Mouse (Mus musculus): Measurements from ENCODE around the gene Spata4. TPM values are rescaled to one million over a fixed set of nuclear protein-coding genes. Genes with fewer than 3 reads are reported as not detected.
"Not testable (repeated sequence)": the region's sequence is repeated elsewhere in the genome, so short reads cannot be mapped to it uniquely, and the experiment has no call there.

Gene Spata4
- polyA plus RNA-seq, 1 experiment, result not detected

DNA sequence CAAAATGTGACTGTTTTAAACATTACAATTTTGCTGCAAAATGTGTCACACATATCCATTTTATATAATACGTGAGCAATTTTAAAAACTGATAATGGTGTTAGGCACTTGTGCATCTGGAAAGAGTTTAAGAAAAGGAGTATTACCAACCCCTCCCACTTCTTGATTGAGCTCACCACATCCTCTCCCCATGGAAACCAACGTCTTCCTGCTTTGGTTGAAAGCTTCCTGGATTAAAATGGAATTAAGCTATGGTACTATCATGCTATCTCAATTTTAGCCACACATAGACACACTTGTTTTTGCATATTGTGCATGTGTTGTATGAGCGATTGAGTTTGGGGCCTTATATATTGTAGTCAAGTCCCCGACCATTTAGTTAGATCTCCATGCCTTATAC lies 2.9 kb downstream of the Spata4 start:
- Histone ChIP-seq H3K4me2 (ENCODE audit: low read depth) (no peak overlapping the region), H3K79me2 (ENCODE audit: control insufficient read depth, insufficient read depth) (no peaks in the 10 kb centered on the region), H3K4me3 (no peak overlapping the region), H3ac (ENCODE audit: control insufficient read depth, insufficient read length) (no peak overlapping the region), H3K27me3 (ENCODE audit: control insufficient read depth, insufficient read depth, insufficient read length) (no peaks in the 10 kb centered on the region), H3K36me3 (ENCODE audit: control insufficient read depth, insufficient read depth) (no peaks in the 10 kb centered on the region)
- TF ChIP-seq CEBPB (IDR thresholded peaks at IDR 0.05; ENCODE audit: insufficient read depth, poor library complexity, severe bottlenecking) (no peak), REST (IDR thresholded peaks at IDR 0.05; ENCODE audit: insufficient read depth, insufficient read length) (no peak), USF1 (IDR thresholded peaks at IDR 0.05; ENCODE audit: low read depth) (no peak), POLR2A (IDR thresholded peaks at IDR 0.05; ENCODE audit: insufficient read length, low read depth) (no peak), TCF3 (IDR thresholded peaks at IDR 0.05; ENCODE audit: insufficient read length, low read depth) (no peak), POLR2AphosphoS2 (IDR thresholded peaks at IDR 0.05; ENCODE audit: insufficient read length, low read depth) (no peak), MYOG (IDR thresholded peaks at IDR 0.05; ENCODE audit: control insufficient read depth in 1 of 3, insufficient read depth in 1 of 3, insufficient read length in 2 of 3, low read depth in 2 of 3) (no peak), SRF (IDR thresholded peaks at IDR 0.05; ENCODE audit: control insufficient read depth, insufficient read length, low read depth) (no peak), MAX (IDR thresholded peaks at IDR 0.05; ENCODE audit: low read depth) (no peak), MYOD1 (IDR thresholded peaks at IDR 0.05; ENCODE audit: control insufficient read depth in 1 of 3, insufficient read length in 2 of 3, low read depth in 2 of 3) (no peak), E2F4 (IDR thresholded peaks at IDR 0.05; ENCODE audit: insufficient read depth) (no peak), TCF12 (IDR thresholded peaks at IDR 0.05; ENCODE audit: insufficient read depth, poor library complexity, severe bottlenecking) (no peak)

GRCm38 (mm10) chr8:54609336-54609735 lies 8.8 kb downstream of the Spata4 start:
- H3K27me3 ChIP-seq (ENCODE audit: control insufficient read depth, insufficient read depth, insufficient read length), result no peaks in the 10 kb centered on the region
- no peaks in the 10 kb centered on the region for H3K36me3 ChIP-seq (ENCODE audit: control insufficient read depth, insufficient read depth)
- TF ChIP-seq USF1 (IDR thresholded peaks at IDR 0.05; ENCODE audit: low read depth), result no peak
- TF ChIP-seq REST (IDR thresholded peaks at IDR 0.05; ENCODE audit: insufficient read depth, insufficient read length), result no peak
- TF ChIP-seq TCF3 (IDR thresholded peaks at IDR 0.05; ENCODE audit: insufficient read length, low read depth), result peak; percentile 19
- TF ChIP-seq CEBPB (IDR thresholded peaks at IDR 0.05; ENCODE audit: insufficient read depth, poor library complexity, severe bottlenecking), result peak; percentile 93
- no peak for TF ChIP-seq SRF (IDR thresholded peaks at IDR 0.05; ENCODE audit: control insufficient read depth, insufficient read length, low read depth)
- TF ChIP-seq TCF12 (IDR thresholded peaks at IDR 0.05; ENCODE audit: insufficient read depth, poor library complexity, severe bottlenecking), result peak; percentile 85
- peak; percentile 71 to 87 (median 84) for TF ChIP-seq MYOD1 (IDR thresholded peaks at IDR 0.05; ENCODE audit: control insufficient read depth in 1 of 3, insufficient read length in 2 of 3, low read depth in 2 of 3)
- TF ChIP-seq E2F4 (IDR thresholded peaks at IDR 0.05; ENCODE audit: insufficient read depth), result no peak
- TF ChIP-seq POLR2A (IDR thresholded peaks at IDR 0.05; ENCODE audit: insufficient read length, low read depth), result no peak
- TF ChIP-seq MAX (IDR thresholded peaks at IDR 0.05; ENCODE audit: low read depth), result no peak
- peak in 1 of 3 experiments; percentile 79 for TF ChIP-seq MYOG (IDR thresholded peaks at IDR 0.05; ENCODE audit: control insufficient read depth in 1 of 3, insufficient read depth in 1 of 3, insufficient read length in 2 of 3, low read depth in 2 of 3)
- no peak for TF ChIP-seq POLR2AphosphoS2 (IDR thresholded peaks at IDR 0.05; ENCODE audit: insufficient read length, low read depth)
- H3K79me2 ChIP-seq (ENCODE audit: control insufficient read depth, insufficient read depth), result no peaks in the 10 kb centered on the region
- H3K4me2 ChIP-seq (ENCODE audit: low read depth), result peak overlapping the region; percentile 74
- H3K4me3 ChIP-seq, result no peak overlapping the region
- H3ac ChIP-seq (ENCODE audit: control insufficient read depth, insufficient read length), result no peak overlapping the region

GRCm38 (mm10) chr8:54610238-54610637 lies 9.7 kb downstream of the Spata4 start:
- Histone ChIP-seq H3K36me3 (ENCODE audit: control insufficient read depth, insufficient read depth) (no peaks in the 10 kb centered on the region), H3K79me2 (ENCODE audit: control insufficient read depth, insufficient read depth) (no peaks in the 10 kb centered on the region), H3K27me3 (ENCODE audit: control insufficient read depth, insufficient read depth, insufficient read length) (no peaks in the 10 kb centered on the region), H3ac (ENCODE audit: control insufficient read depth, insufficient read length) (no peak overlapping the region), H3K4me2 (ENCODE audit: low read depth) (peak overlapping the region; percentile 74), H3K4me3 (no peak overlapping the region)
- 0 out of 2 replicates have a peak, but pooled peaks have one; percentile 17 for TF ChIP-seq CEBPB (IDR thresholded peaks at IDR 0.05; ENCODE audit: insufficient read depth, poor library complexity, severe bottlenecking)
- TF ChIP-seq USF1 (IDR thresholded peaks at IDR 0.05; ENCODE audit: low read depth), result no peak
- TF ChIP-seq TCF12 (IDR thresholded peaks at IDR 0.05; ENCODE audit: insufficient read depth, poor library complexity, severe bottlenecking), result peak; percentile 49
- TF ChIP-seq MYOD1 (IDR thresholded peaks at IDR 0.05; ENCODE audit: control insufficient read depth in 1 of 3, insufficient read length in 2 of 3, low read depth in 2 of 3), result peak in 2 of 3 experiments; percentile 3 to 6
- peak in 2 of 3 experiments; percentile 5 to 41 for TF ChIP-seq MYOG (IDR thresholded peaks at IDR 0.05; ENCODE audit: control insufficient read depth in 1 of 3, insufficient read depth in 1 of 3, insufficient read length in 2 of 3, low read depth in 2 of 3)

GRCm38 (mm10) chr8:54616710-54617109 lies 16.1 kb downstream of the Spata4 start:
- not testable (repeated sequence) for H3K4me2 ChIP-seq (ENCODE audit: low read depth); H3K36me3 ChIP-seq (ENCODE audit: control insufficient read depth, insufficient read depth); H3ac ChIP-seq (ENCODE audit: control insufficient read depth, insufficient read length); H3K27me3 ChIP-seq (ENCODE audit: control insufficient read depth, insufficient read depth, insufficient read length); H3K79me2 ChIP-seq (ENCODE audit: control insufficient read depth, insufficient read depth); H3K4me3 ChIP-seq

DNA sequence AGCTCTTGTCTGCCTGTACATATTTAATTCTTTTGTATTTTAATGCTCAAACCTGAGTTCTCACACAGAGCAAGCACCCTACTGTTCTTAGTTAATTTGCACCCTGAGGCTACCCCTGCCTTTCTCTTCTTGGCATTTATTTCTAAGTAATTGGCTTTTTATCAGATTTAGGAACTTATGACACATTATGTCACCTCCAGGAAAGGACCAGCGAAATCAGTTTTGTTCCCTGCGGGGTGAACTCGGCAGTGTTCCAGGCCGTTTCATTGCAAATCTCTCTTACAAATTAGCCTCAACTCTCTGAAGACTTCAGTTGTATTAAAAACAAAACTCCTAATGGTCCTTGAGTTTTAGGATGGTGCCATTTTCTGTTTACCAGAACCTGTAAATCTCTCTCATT lies 38.1 kb downstream of the Spata4 start:
- Histone ChIP-seq H3ac (ENCODE audit: control insufficient read depth, insufficient read length) (no peak overlapping the region), H3K79me2 (ENCODE audit: control insufficient read depth, insufficient read depth) (no peaks in the 10 kb centered on the region), H3K27me3 (ENCODE audit: control insufficient read depth, insufficient read depth, insufficient read length) (no peaks in the 10 kb centered on the region), H3K36me3 (ENCODE audit: control insufficient read depth, insufficient read depth) (no peaks in the 10 kb centered on the region), H3K4me2 (ENCODE audit: low read depth) (no peak overlapping the region), H3K4me3 (no peak overlapping the region)
- TF ChIP-seq SRF (IDR thresholded peaks at IDR 0.05; ENCODE audit: control insufficient read depth, insufficient read length, low read depth) (no peak), USF1 (IDR thresholded peaks at IDR 0.05; ENCODE audit: low read depth) (no peak), E2F4 (IDR thresholded peaks at IDR 0.05; ENCODE audit: insufficient read depth) (no peak), TCF3 (IDR thresholded peaks at IDR 0.05; ENCODE audit: insufficient read length, low read depth) (no peak), POLR2A (IDR thresholded peaks at IDR 0.05; ENCODE audit: insufficient read length, low read depth) (no peak), CEBPB (IDR thresholded peaks at IDR 0.05; ENCODE audit: insufficient read depth, poor library complexity, severe bottlenecking) (no peak), POLR2AphosphoS2 (IDR thresholded peaks at IDR 0.05; ENCODE audit: insufficient read length, low read depth) (no peak), MYOG (IDR thresholded peaks at IDR 0.05; ENCODE audit: control insufficient read depth in 1 of 3, insufficient read depth in 1 of 3, insufficient read length in 2 of 3, low read depth in 2 of 3) (no peak), REST (IDR thresholded peaks at IDR 0.05; ENCODE audit: insufficient read depth, insufficient read length) (no peak), MAX (IDR thresholded peaks at IDR 0.05; ENCODE audit: low read depth) (no peak), TCF12 (IDR thresholded peaks at IDR 0.05; ENCODE audit: insufficient read depth, poor library complexity, severe bottlenecking) (no peak), MYOD1 (IDR thresholded peaks at IDR 0.05; ENCODE audit: control insufficient read depth in 1 of 3, insufficient read length in 2 of 3, low read depth in 2 of 3) (no peak)

Other genes with a start within 250 kb of the Spata4 start
- gene Asb5, start 71.2 kb upstream of the Spata4 start, polyA plus RNA-seq (2012; fragmentation: generic; extraction: Trizol), result 144 TPM
- gene Spcs3, start 70.8 kb upstream of the Spata4 start, polyA plus RNA-seq (2012; fragmentation: generic; extraction: Trizol), result 18.3 TPM

Measured in myocyte (in vitro differentiated cells).